ENCODE assay signal across 8 mouse cellular contexts in the genomic region with DNA sequence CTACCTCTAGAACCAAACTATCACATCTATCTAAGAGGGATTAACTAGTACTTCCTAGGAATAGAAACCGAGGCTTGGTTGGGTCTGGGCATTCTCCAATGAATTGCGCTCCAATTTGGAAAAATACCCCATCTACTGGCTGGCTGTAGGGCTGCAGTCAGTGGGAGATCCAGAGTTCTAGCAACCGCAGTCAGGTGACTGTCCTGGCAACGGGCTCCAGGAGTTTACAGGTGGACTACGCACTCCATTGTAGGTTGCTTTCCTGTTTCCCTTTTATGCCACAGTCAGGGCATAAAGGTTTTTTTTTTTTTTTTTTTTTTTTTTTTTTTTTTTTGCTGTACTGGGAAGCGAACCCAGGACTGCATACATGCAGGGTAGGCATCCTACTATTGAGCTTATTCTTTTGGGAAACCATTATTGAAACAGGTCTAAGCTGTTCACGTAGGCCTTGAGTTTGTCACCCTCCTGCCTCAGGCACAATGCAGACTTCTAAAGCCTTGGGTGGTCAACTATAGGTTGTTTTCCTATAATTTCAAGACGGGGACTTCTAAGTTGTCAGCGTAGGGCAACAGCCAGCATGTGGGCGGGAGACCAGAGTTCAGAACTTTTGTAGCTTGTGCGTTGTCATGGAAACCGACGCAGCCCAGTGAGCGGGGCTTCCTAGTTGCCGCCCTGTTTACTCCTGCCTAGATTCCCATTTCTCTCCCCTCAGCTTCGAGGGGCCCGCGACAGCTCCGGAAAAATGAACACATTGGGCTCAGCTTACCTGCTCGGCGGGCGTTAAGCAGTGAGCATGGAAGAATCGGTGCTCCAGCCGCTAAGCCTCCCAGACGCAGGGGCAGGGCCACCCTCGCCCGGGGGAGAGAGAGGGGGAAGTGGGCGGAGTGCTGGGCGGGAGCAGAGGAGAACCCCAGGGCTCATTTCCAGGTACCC. TPM values are rescaled to one million over a fixed set of nuclear protein-coding genes. Genes with fewer than 3 reads are reported as not detected.
DNase-seq lines count a peak whose midpoint lies in the region; ATAC-seq and TF ChIP-seq lines count a peak whose summit lies in the region.

Nek5 (minus strand) TSS at position 834 of the 933 bp plus-strand sequence.

- H3K9ac ChIP-seq in forebrain, postnatal 0 days = peak within 1 kb of the TSS; percentile 26; the same call in 1 of the 2 replicates
- peak within 1 kb of the TSS; percentile 58 for H3K9ac ChIP-seq in intestine, embryonic 16.5 days (ENCODE audit: low read depth, low read length)
- peak within 1 kb of the TSS; percentile 53 for H3K9ac ChIP-seq in liver, postnatal 0 days (replicated peaks)
- peak within 1 kb of the TSS; percentile 47 for H3K9ac ChIP-seq in neural tube, embryonic 13.5 days

- no peak for TF ChIP-seq POLR2A in bone marrow macrophage, adult 2 months (IDR thresholded peaks at IDR 0.05; ENCODE audit: borderline replicate concordance, low read depth, low read length)

- peaks cover 19% of the 10 kb centered on the region for H3K36me3 ChIP-seq in forebrain, postnatal 0 days (ENCODE audit: insufficient read depth)
- H3K36me3 ChIP-seq in intestine, embryonic 16.5 days (ENCODE audit: control insufficient read depth, insufficient read depth, low read length) = no peaks in the 10 kb centered on the region; the same call in 1 of the 2 replicates
- H3K36me3 ChIP-seq in liver, postnatal 0 days (replicated peaks; ENCODE audit: insufficient read depth, low read length) = no peaks in the 10 kb centered on the region; the same call in 1 of the 2 replicates
- peaks cover 29% of the 10 kb centered on the region for H3K36me3 ChIP-seq in neural tube, embryonic 13.5 days

- peak; percentile 3 to 9 for DNase-seq in layer of hippocampus, postnatal 36 days
- DNase-seq in layer of hippocampus, adult 8-10 months (ENCODE audit: low spot score in 2 of 2) = no peak
- peak; percentile 58 for DNase-seq in forebrain, postnatal 0 days
- DNase-seq in liver, postnatal 0 days = peak; percentile 55
- peak; percentile 15 for DNase-seq in urinary bladder, postnatal 25 days (ENCODE audit: low spot score)

- ATAC-seq in forebrain, postnatal 0 days = peak; percentile 78
- peak; percentile 88 for ATAC-seq in intestine, embryonic 16.5 days
- peak; percentile 88 for ATAC-seq in liver, postnatal 0 days
- ATAC-seq in neural tube, embryonic 13.5 days (ENCODE audit: low read depth) = peak; percentile 66

- H3K4me2 ChIP-seq in forebrain, postnatal 0 days (ENCODE audit: low read depth) = peak within 1 kb of the TSS; percentile 52
- peak within 1 kb of the TSS; percentile 87 for H3K4me2 ChIP-seq in intestine, embryonic 16.5 days (ENCODE audit: low read depth, low read length)
- peak within 1 kb of the TSS; percentile 90 for H3K4me2 ChIP-seq in liver, postnatal 0 days (ENCODE audit: low read depth, low read length)
- peak within 1 kb of the TSS; percentile 68 for H3K4me2 ChIP-seq in neural tube, embryonic 13.5 days

- no peaks in the 10 kb centered on the region; the same call in 1 of the 2 replicates for H3K4me1 ChIP-seq in bone marrow macrophage, adult 2 months (ENCODE audit: control insufficient read depth, insufficient read depth, low read length)
- 0 out of 2 replicates have a peak, but pooled peaks cover 3% of the 10 kb centered on the region for H3K4me1 ChIP-seq in forebrain, postnatal 0 days (ENCODE audit: insufficient read depth)
- H3K4me1 ChIP-seq in intestine, embryonic 16.5 days (ENCODE audit: control insufficient read depth, insufficient read depth, low read length) = no peaks in the 10 kb centered on the region
- peaks cover 12% of the 10 kb centered on the region for H3K4me1 ChIP-seq in liver, postnatal 0 days (ENCODE audit: insufficient read depth)
- H3K4me1 ChIP-seq in neural tube, embryonic 13.5 days (replicated peaks) = peaks cover 10% of the 10 kb centered on the region

- 0 out of 2 replicates have a peak, but pooled peaks have one; percentile 5 for TF ChIP-seq CTCF in bone marrow macrophage, adult 2 months (IDR thresholded peaks at IDR 0.05; ENCODE audit: low read depth, low read length)
- peak; percentile 56 for TF ChIP-seq CTCF in forebrain, postnatal 0 days (IDR thresholded peaks at IDR 0.05; ENCODE audit: low read depth)
- peak; percentile 69 for TF ChIP-seq CTCF in liver, postnatal 0 days (IDR thresholded peaks at IDR 0.05; ENCODE audit: low read depth)

- H3K4me3 ChIP-seq in bone marrow macrophage, adult 2 months (ENCODE audit: insufficient read depth, low read length) = peak within 1 kb of the TSS; percentile 54
- peak within 1 kb of the TSS; percentile 30 for H3K4me3 ChIP-seq in forebrain, postnatal 0 days (ENCODE audit: low read depth, low read length)
- H3K4me3 ChIP-seq in intestine, embryonic 16.5 days (ENCODE audit: low read length) = peak within 1 kb of the TSS; percentile 58
- H3K4me3 ChIP-seq in liver, postnatal 0 days (ENCODE audit: low read depth, low read length) = peak within 1 kb of the TSS; percentile 51
- H3K4me3 ChIP-seq in neural tube, embryonic 13.5 days = peak within 1 kb of the TSS; percentile 38

- no peak for TF ChIP-seq EP300 in liver, postnatal 0 days (IDR thresholded peaks at IDR 0.05; ENCODE audit: low read depth)

- no peak within 1 kb of the TSS for H3K27ac ChIP-seq in bone marrow macrophage, adult 2 months (ENCODE audit: insufficient read depth, low read depth, low read length)
- H3K27ac ChIP-seq in forebrain, postnatal 0 days (ENCODE audit: low read depth, low read length) = no peak within 1 kb of the TSS; the same call in 1 of the 2 replicates
- no peak within 1 kb of the TSS for H3K27ac ChIP-seq in intestine, embryonic 16.5 days (ENCODE audit: low read length)
- no peak within 1 kb of the TSS for H3K27ac ChIP-seq in liver, postnatal 0 days (ENCODE audit: low read depth)
- no peak within 1 kb of the TSS for H3K27ac ChIP-seq in neural tube, embryonic 13.5 days (replicated peaks)

- no peaks in the 10 kb centered on the region for H3K9me3 ChIP-seq in forebrain, postnatal 0 days (ENCODE audit: low read length)
- H3K9me3 ChIP-seq in intestine, embryonic 16.5 days (ENCODE audit: control insufficient read depth, low read length) = no peaks in the 10 kb centered on the region
- no peaks in the 10 kb centered on the region for H3K9me3 ChIP-seq in liver, postnatal 0 days (ENCODE audit: low read length)
- H3K9me3 ChIP-seq in neural tube, embryonic 13.5 days = no peaks in the 10 kb centered on the region

- WGBS in forebrain, postnatal 0 days = 2% methylated on average over 29 of the region's 29 CpGs
- 2% methylated on average over 29 of the region's 29 CpGs for WGBS in intestine, embryonic 16.5 days
- WGBS in liver, postnatal 0 days (ENCODE audit: insufficient replicate concordance) = 2% methylated on average over 28 of the region's 29 CpGs
- WGBS in neural tube, embryonic 13.5 days = 2% methylated on average over 29 of the region's 29 CpGs

- no peaks in the 10 kb centered on the region for H3K27me3 ChIP-seq in forebrain, postnatal 0 days (ENCODE audit: insufficient read depth, low read length)
- no peaks in the 10 kb centered on the region for H3K27me3 ChIP-seq in intestine, embryonic 16.5 days (replicated peaks; ENCODE audit: control insufficient read depth, insufficient read depth, low read length)
- no peaks in the 10 kb centered on the region for H3K27me3 ChIP-seq in liver, postnatal 0 days (ENCODE audit: insufficient read depth, low read length)
- H3K27me3 ChIP-seq in neural tube, embryonic 13.5 days = no peaks in the 10 kb centered on the region

RNA-seq across cellular contexts. Expression of gene Nek5, which starts in this region (rescaled TPM):
- total RNA-seq in layer of hippocampus, postnatal 36 days (2021) = under 1 TPM; 0.22 to 0.28 TPM
- total RNA-seq in layer of hippocampus, adult 8-10 months (2022) = 1 to 10 TPM in 1 of 4 experiments, under 1 TPM in 3; 0.25 to 1.2 (median 0.40) TPM
- polyA plus RNA-seq in bone marrow macrophage, adult 2 months (2012; ENCODE audit: insufficient read depth, insufficient read length, missing spikeins) = not detected in 2 replicates
- total RNA-seq in forebrain, postnatal 0 days (2014; rRNA removed) = 0.77 and 3.5 TPM in 2 replicates
- 0.92 and 1.2 TPM in 2 replicates for polyA plus RNA-seq in forebrain, postnatal 0 days (2015; fragmentation: Nextera tagmentation; extraction: Ambion mirVana)
- 0.20 and 0.55 TPM in 2 replicates for polyA plus RNA-seq in intestine, embryonic 16.5 days (2015; fragmentation: Nextera tagmentation; extraction: Ambion mirVana)
- 0.12 and 0.26 TPM in 2 replicates for polyA plus RNA-seq in liver, postnatal 0 days (2015; fragmentation: Nextera tagmentation; extraction: Ambion mirVana)
- 0.17 and 0.32 TPM in 2 replicates for polyA plus RNA-seq in neural tube, embryonic 13.5 days (2015; fragmentation: Nextera tagmentation; extraction: Ambion mirVana)

Comparison
In these comparisons a context has a peak if more than half of its experiments do, and no peak if none do; other contexts are left out.
1. Peak in DNase-seq in layer of hippocampus, postnatal 36 days; RNA of the gene not detected or under 1 TPM.
2. Peak in ATAC-seq, H3K4me3 ChIP-seq, H3K9ac ChIP-seq and H3K4me2 ChIP-seq in intestine, embryonic 16.5 days; RNA of the gene not detected or under 1 TPM.
3. Peak in DNase-seq, ATAC-seq, H3K4me3 ChIP-seq, H3K9ac ChIP-seq and H3K4me2 ChIP-seq in liver, postnatal 0 days; RNA of the gene not detected or under 1 TPM.
4. Peak in ATAC-seq, H3K4me3 ChIP-seq, H3K9ac ChIP-seq and H3K4me2 ChIP-seq in neural tube, embryonic 13.5 days; RNA of the gene not detected or under 1 TPM.
5. DNase-seq: peak in forebrain, postnatal 0 days (single experiment) and urinary bladder, postnatal 25 days (single experiment); none in layer of hippocampus, adult 8-10 months (0 of 2).
6. CTCF ChIP-seq: peak in every context shown above with its lines; median percentile 69 in liver, postnatal 0 days; 56 in forebrain, postnatal 0 days; 5 in bone marrow macrophage, adult 2 months.
7. Peak in every context shown above with its lines, with median percentiles within 50 percentile points of each other: H3K4me3 ChIP-seq, ATAC-seq, H3K4me2 ChIP-seq and H3K9ac ChIP-seq.